Mouse (Mus musculus) cerebellum, adult 2 months (tissue): ENCODE measurements around the gene Plcb1. TPM values are rescaled to one million over a fixed set of nuclear protein-coding genes. Genes with fewer than 3 reads are reported as not detected.

Experiments
- DNase-seq, 2 experiments: peaks; one replicate each; pipeline ENCODE4 v3.0.0; 2021
- H3K27ac ChIP-seq: fragments of 200-500 bp; 2 replicates; pipeline ENCODE4 v1.5.1; 2012; ENCODE audit warnings: low read length, control low read depth, inconsistent platforms; ENCODE audit not compliant: insufficient read depth
- H3K27me3 ChIP-seq: fragments of 200-500 bp; 2 replicates; pipeline ENCODE4 v1.6.1; 2012; ENCODE audit warnings: inconsistent platforms, mild to moderate bottlenecking, low read length, moderate library complexity; ENCODE audit not compliant: control insufficient read depth, insufficient read depth
- H3K4me1 ChIP-seq: fragments of 200-500 bp; 2 replicates; pipeline ENCODE4 v1.6.1; 2011; ENCODE audit warnings: low read length; ENCODE audit not compliant: control insufficient read depth, insufficient read depth
- H3K4me3 ChIP-seq: fragments of 200-500 bp; replicated peaks from 2 replicates; pipeline ENCODE3; 2011; ENCODE audit warnings: mild to moderate bottlenecking, low read depth, low read length, control low read depth; ENCODE audit not compliant: insufficient read depth
- CTCF ChIP-seq: fragments of 200-500 bp; IDR thresholded peaks from 2 replicates; pipeline ENCODE4 v1.5.1; 2011; ENCODE audit warnings: low read depth, mild to moderate bottlenecking, control low read depth, low read length, moderate library complexity, borderline replicate concordance; ENCODE audit not compliant: insufficient read depth
- POLR2A ChIP-seq: fragments of 200-500 bp; IDR thresholded peaks from 2 replicates; pipeline ENCODE4 v1.6.1; 2011; ENCODE audit warnings: low read length, control low read depth, borderline replicate concordance; ENCODE audit not compliant: insufficient read depth
- WGBS: fragments of 180-500 bp; shearing (Covaris S2); methylation state at CpG from one replicate; pipeline ENCODE4 v1.1.7; 2018; 5-methylcytosine and 5-hydroxymethylcytosine counted together
- polyA plus RNA-seq: library from polyadenylated mRNA; depleted of rRNA; stranded (reverse); fragments of >200 nt; gene quantifications from 2 replicates; pipeline ENCODE4 v1.2.3, GENCODE M21; 2012

The Plcb1 gene
- polyA plus RNA-seq, 1 experiment: 18.5 TPM

GRCm38 (mm10) chr2:134966131-134966530, 180.3 kb downstream of the Plcb1 start:
- Histone ChIP-seq H3K4me3 (no peak overlapping the region), H3K27ac (no peak overlapping the region), H3K4me1 (no peaks in the 10 kb centered on the region; the same call in 1 of the 2 replicates), H3K27me3 (no peaks in the 10 kb centered on the region; the same call in 1 of the 2 replicates)
- TF ChIP-seq CTCF: no peak
- TF ChIP-seq POLR2A: no peak
- 93% methylated on average over 4 of the region's 4 CpGs for WGBS
- no peak for DNase-seq

GRCm38 (mm10) chr2:134968380-134968779, 182.5 kb downstream of the Plcb1 start:
- H3K4me1 ChIP-seq: no peaks in the 10 kb centered on the region; the same call in 1 of the 2 replicates
- H3K27me3 ChIP-seq: no peaks in the 10 kb centered on the region

GRCm38 (mm10) chr2:134972376-134972775, 186.5 kb downstream of the Plcb1 start:
- Histone ChIP-seq H3K27ac (no peak overlapping the region), H3K27me3 (no peaks in the 10 kb centered on the region), H3K4me3 (no peak overlapping the region), H3K4me1 (peaks cover 5% of the 10 kb centered on the region; the same call in 1 of the 2 replicates)
- DNase-seq: no peak
- 88% methylated on average over 6 of the region's 6 CpGs for WGBS
- no peak for TF ChIP-seq POLR2A
- TF ChIP-seq CTCF: no peak

More at GRCm38 (mm10) chr2:134968380-134968779, 182.5 kb downstream of the Plcb1 start:
- no peak for TF ChIP-seq POLR2A
- TF ChIP-seq CTCF: no peak
- WGBS: 88% methylated on average over 3 of the region's 3 CpGs
- no peak overlapping the region for H3K4me3 ChIP-seq
- no peak for DNase-seq
- H3K27ac ChIP-seq: no peak overlapping the region

- no peak for TF ChIP-seq POLR2A
- TF ChIP-seq CTCF: no peak
- Histone ChIP-seq H3K27ac (no peak overlapping the region), H3K4me1 (0 out of 2 replicates have a peak, but pooled peaks cover 5% of the 10 kb centered on the region), H3K4me3 (no peak overlapping the region), H3K27me3 (no peaks in the 10 kb centered on the region)
- DNase-seq: no peak
- 91% methylated on average over 6 of the region's 6 CpGs for WGBS
Measured at GRCm38 (mm10) chr2:134974711-134975110, 188.8 kb downstream of the Plcb1 start.

- Histone ChIP-seq H3K4me3 (no peak overlapping the region), H3K4me1 (0 out of 2 replicates have a peak, but pooled peaks cover 5% of the 10 kb centered on the region), H3K27me3 (no peaks in the 10 kb centered on the region), H3K27ac (no peak overlapping the region)
- peak; percentile 40 to 67 for DNase-seq
- 15% methylated on average over 3 of the region's 3 CpGs for WGBS
- no peak for TF ChIP-seq CTCF
- TF ChIP-seq POLR2A: no peak
Measured at GRCm38 (mm10) chr2:134976796-134977330, 191.0 kb downstream of the Plcb1 start.

GRCm38 (mm10) chr2:134977641-134978040, 191.8 kb downstream of the Plcb1 start:
- H3K4me1 ChIP-seq: 0 out of 2 replicates have a peak, but pooled peaks cover 5% of the 10 kb centered on the region
- TF ChIP-seq CTCF (no peak), POLR2A (no peak)
- H3K27ac ChIP-seq: no peak overlapping the region
- H3K4me3 ChIP-seq: no peak overlapping the region
- peak in 1 of 2 experiments; percentile 30 for DNase-seq
- H3K27me3 ChIP-seq: no peaks in the 10 kb centered on the region
- WGBS: 88% methylated on average over 1 of the region's 1 CpGs

GRCm38 (mm10) chr2:134981394-134981793, 195.5 kb downstream of the Plcb1 start:
- H3K4me3 ChIP-seq: no peak overlapping the region
- H3K27ac ChIP-seq: no peak overlapping the region
- H3K27me3 ChIP-seq: no peaks in the 10 kb centered on the region
- no peak for DNase-seq
- H3K4me1 ChIP-seq: 0 out of 2 replicates have a peak, but pooled peaks cover 3% of the 10 kb centered on the region
- no peak for TF ChIP-seq CTCF
- no peak for TF ChIP-seq POLR2A

GRCm38 (mm10) chr2:134984884-134985283, 199.0 kb downstream of the Plcb1 start:
- Histone ChIP-seq H3K4me1 (no peaks in the 10 kb centered on the region), H3K27ac (no peak overlapping the region), H3K27me3 (no peaks in the 10 kb centered on the region), H3K4me3 (no peak overlapping the region)
- no peak for DNase-seq
- TF ChIP-seq CTCF: no peak
- TF ChIP-seq POLR2A: no peak
- 81% methylated on average over 3 of the region's 3 CpGs for WGBS
